Mouse (Mus musculus): ENCODE data around the gene B4galt1. TPM values are rescaled to one million over a fixed set of nuclear protein-coding genes. Genes with fewer than 3 reads are reported as not detected.
A peak's percentile ranks its signal among the peaks of the same experiment; 100 is the strongest.

B4galt1 gene
- polyA plus RNA-seq (2014; fragmentation: Nextera tagmentation; extraction: Ambion mirVana), result 4.3 and 7.6 TPM in 2 replicates

- H3K4me3 ChIP-seq (replicated peaks; ENCODE audit: low read depth, low read length), result peak within 1 kb of the TSS; percentile 69
- peak within 1 kb of the TSS; percentile 88 for H3K4me2 ChIP-seq (ENCODE audit: low read length)
- under 1% methylated on average over 82 of the region's 83 CpGs for WGBS
- H3K36me3 ChIP-seq (ENCODE audit: control insufficient read depth, insufficient read depth, low read length), result no peaks in the 10 kb centered on the region
- DNase-seq (peak; percentile 99), ATAC-seq (ENCODE audit: low FRiP score, low TSS enrichment) (peak; percentile 94)
- no peaks in the 10 kb centered on the region for H3K27me3 ChIP-seq (ENCODE audit: control insufficient read depth, insufficient read depth, low read length)
- H3K9ac ChIP-seq (replicated peaks; ENCODE audit: low read length), result peak within 1 kb of the TSS; percentile 88
- peaks cover 23% of the 10 kb centered on the region for H3K4me1 ChIP-seq (ENCODE audit: control insufficient read depth, insufficient read depth, low read length)
- no peaks in the 10 kb centered on the region for H3K9me3 ChIP-seq (ENCODE audit: control insufficient read depth, low read length)
- H3K27ac ChIP-seq (replicated peaks; ENCODE audit: low read depth, low read length), result peak within 1 kb of the TSS; percentile 86
These were observed at the start of gene B4galt1 for GRCm38 (mm10) chr4:40853565-40854386. Gene B4galt1 (minus strand): TSS chr4:40854005.

- 87% methylated on average over 4 of the region's 4 CpGs for WGBS
- Histone ChIP-seq H3K4me1 (ENCODE audit: control insufficient read depth, insufficient read depth, low read length) (no peaks in the 10 kb centered on the region), H3K9ac (replicated peaks; ENCODE audit: low read length) (no peak overlapping the region), H3K4me2 (ENCODE audit: low read length) (no peak overlapping the region), H3K4me3 (replicated peaks; ENCODE audit: low read depth, low read length) (no peak overlapping the region), H3K27ac (replicated peaks; ENCODE audit: low read depth, low read length) (no peak overlapping the region), H3K9me3 (ENCODE audit: control insufficient read depth, low read length) (no peaks in the 10 kb centered on the region), H3K36me3 (ENCODE audit: control insufficient read depth, insufficient read depth, low read length) (no peaks in the 10 kb centered on the region), H3K27me3 (ENCODE audit: control insufficient read depth, insufficient read depth, low read length) (no peaks in the 10 kb centered on the region)
- DNase-seq (no peak), ATAC-seq (ENCODE audit: low FRiP score, low TSS enrichment) (no peak)
These were observed 46.8 kb upstream of the B4galt1 start for GRCm38 (mm10) chr4:40900612-40901011.

GRCm38 (mm10) chr4:40900071-40900470, 46.3 kb upstream of the B4galt1 start:
- no peak for ATAC-seq (ENCODE audit: low FRiP score, low TSS enrichment)
- 95% methylated on average over 3 of the region's 3 CpGs for WGBS

GRCm38 (mm10) chr4:40899264-40899663, 45.5 kb upstream of the B4galt1 start:
- Histone ChIP-seq H3K4me1 (ENCODE audit: control insufficient read depth, insufficient read depth, low read length) (no peaks in the 10 kb centered on the region), H3K27ac (replicated peaks; ENCODE audit: low read depth, low read length) (no peak overlapping the region), H3K4me3 (replicated peaks; ENCODE audit: low read depth, low read length) (no peak overlapping the region), H3K36me3 (ENCODE audit: control insufficient read depth, insufficient read depth, low read length) (no peaks in the 10 kb centered on the region), H3K9me3 (ENCODE audit: control insufficient read depth, low read length) (no peaks in the 10 kb centered on the region), H3K27me3 (ENCODE audit: control insufficient read depth, insufficient read depth, low read length) (no peaks in the 10 kb centered on the region), H3K9ac (replicated peaks; ENCODE audit: low read length) (no peak overlapping the region), H3K4me2 (ENCODE audit: low read length) (no peak overlapping the region)
- WGBS, result 60% methylated on average over 2 of the region's 2 CpGs
- ATAC-seq (ENCODE audit: low FRiP score, low TSS enrichment) (no peak), DNase-seq (no peak)

More at GRCm38 (mm10) chr4:40900071-40900470, 46.3 kb upstream of the B4galt1 start:
- Histone ChIP-seq H3K36me3 (ENCODE audit: control insufficient read depth, insufficient read depth, low read length) (no peaks in the 10 kb centered on the region), H3K27ac (replicated peaks; ENCODE audit: low read depth, low read length) (no peak overlapping the region), H3K4me1 (ENCODE audit: control insufficient read depth, insufficient read depth, low read length) (no peaks in the 10 kb centered on the region), H3K9ac (replicated peaks; ENCODE audit: low read length) (no peak overlapping the region), H3K9me3 (ENCODE audit: control insufficient read depth, low read length) (no peaks in the 10 kb centered on the region), H3K27me3 (ENCODE audit: control insufficient read depth, insufficient read depth, low read length) (no peaks in the 10 kb centered on the region), H3K4me3 (replicated peaks; ENCODE audit: low read depth, low read length) (no peak overlapping the region), H3K4me2 (ENCODE audit: low read length) (no peak overlapping the region)
- no peak for DNase-seq

- no peak for ATAC-seq (ENCODE audit: low FRiP score, low TSS enrichment)
- H3K4me2 ChIP-seq (ENCODE audit: low read length), result no peak overlapping the region
- no peaks in the 10 kb centered on the region for H3K36me3 ChIP-seq (ENCODE audit: control insufficient read depth, insufficient read depth, low read length)
- 83% methylated on average over 6 of the region's 6 CpGs for WGBS
- DNase-seq, result no peak
- no peaks in the 10 kb centered on the region for H3K4me1 ChIP-seq (ENCODE audit: control insufficient read depth, insufficient read depth, low read length)
- H3K27ac ChIP-seq (replicated peaks; ENCODE audit: low read depth, low read length), result no peak overlapping the region
- no peaks in the 10 kb centered on the region for H3K27me3 ChIP-seq (ENCODE audit: control insufficient read depth, insufficient read depth, low read length)
- H3K9ac ChIP-seq (replicated peaks; ENCODE audit: low read length), result no peak overlapping the region
- no peak overlapping the region for H3K4me3 ChIP-seq (replicated peaks; ENCODE audit: low read depth, low read length)
- no peaks in the 10 kb centered on the region for H3K9me3 ChIP-seq (ENCODE audit: control insufficient read depth, low read length)
These were observed 44.8 kb upstream of the B4galt1 start for GRCm38 (mm10) chr4:40898476-40899044.

GRCm38 (mm10) chr4:40895646-40896045, 41.8 kb upstream of the B4galt1 start:
- no peak overlapping the region for H3K9ac ChIP-seq (replicated peaks; ENCODE audit: low read length)
- H3K27ac ChIP-seq (replicated peaks; ENCODE audit: low read depth, low read length), result no peak overlapping the region
- H3K9me3 ChIP-seq (ENCODE audit: control insufficient read depth, low read length), result no peaks in the 10 kb centered on the region
- no peaks in the 10 kb centered on the region for H3K27me3 ChIP-seq (ENCODE audit: control insufficient read depth, insufficient read depth, low read length)
- ATAC-seq (ENCODE audit: low FRiP score, low TSS enrichment) (no peak), DNase-seq (no peak)
- H3K36me3 ChIP-seq (ENCODE audit: control insufficient read depth, insufficient read depth, low read length), result no peaks in the 10 kb centered on the region
- no peak overlapping the region for H3K4me3 ChIP-seq (replicated peaks; ENCODE audit: low read depth, low read length)
- WGBS, result 95% methylated on average over 2 of the region's 2 CpGs
- H3K4me2 ChIP-seq (ENCODE audit: low read length), result no peak overlapping the region
- no peaks in the 10 kb centered on the region for H3K4me1 ChIP-seq (ENCODE audit: control insufficient read depth, insufficient read depth, low read length)

GRCm38 (mm10) chr4:40895118-40895517, 41.3 kb upstream of the B4galt1 start:
- H3K4me1 ChIP-seq (ENCODE audit: control insufficient read depth, insufficient read depth, low read length), result no peaks in the 10 kb centered on the region
- H3K27me3 ChIP-seq (ENCODE audit: control insufficient read depth, insufficient read depth, low read length), result no peaks in the 10 kb centered on the region
- no peaks in the 10 kb centered on the region for H3K36me3 ChIP-seq (ENCODE audit: control insufficient read depth, insufficient read depth, low read length)
- DNase-seq (no peak), ATAC-seq (ENCODE audit: low FRiP score, low TSS enrichment) (no peak)
- H3K4me3 ChIP-seq (replicated peaks; ENCODE audit: low read depth, low read length), result no peak overlapping the region
- no peak overlapping the region for H3K27ac ChIP-seq (replicated peaks; ENCODE audit: low read depth, low read length)
- 97% methylated on average over 3 of the region's 3 CpGs for WGBS
- no peaks in the 10 kb centered on the region for H3K9me3 ChIP-seq (ENCODE audit: control insufficient read depth, low read length)
- no peak overlapping the region for H3K4me2 ChIP-seq (ENCODE audit: low read length)
- no peak overlapping the region for H3K9ac ChIP-seq (replicated peaks; ENCODE audit: low read length)

GRCm38 (mm10) chr4:40891206-40891605, 37.4 kb upstream of the B4galt1 start:
- Histone ChIP-seq H3K36me3 (ENCODE audit: control insufficient read depth, insufficient read depth, low read length) (no peaks in the 10 kb centered on the region), H3K27ac (replicated peaks; ENCODE audit: low read depth, low read length) (no peak overlapping the region), H3K9ac (replicated peaks; ENCODE audit: low read length) (no peak overlapping the region), H3K9me3 (ENCODE audit: control insufficient read depth, low read length) (no peaks in the 10 kb centered on the region), H3K4me3 (replicated peaks; ENCODE audit: low read depth, low read length) (no peak overlapping the region), H3K4me2 (ENCODE audit: low read length) (no peak overlapping the region), H3K4me1 (ENCODE audit: control insufficient read depth, insufficient read depth, low read length) (no peaks in the 10 kb centered on the region), H3K27me3 (ENCODE audit: control insufficient read depth, insufficient read depth, low read length) (no peaks in the 10 kb centered on the region)
- no peak for DNase-seq
- no peak for ATAC-seq (ENCODE audit: low FRiP score, low TSS enrichment)
- 77% methylated on average over 5 of the region's 5 CpGs for WGBS

- Histone ChIP-seq H3K4me3 (replicated peaks; ENCODE audit: low read depth, low read length) (no peak overlapping the region), H3K9ac (replicated peaks; ENCODE audit: low read length) (no peak overlapping the region), H3K27ac (replicated peaks; ENCODE audit: low read depth, low read length) (no peak overlapping the region), H3K4me2 (ENCODE audit: low read length) (no peak overlapping the region), H3K4me1 (ENCODE audit: control insufficient read depth, insufficient read depth, low read length) (no peaks in the 10 kb centered on the region), H3K9me3 (ENCODE audit: control insufficient read depth, low read length) (no peaks in the 10 kb centered on the region), H3K27me3 (ENCODE audit: control insufficient read depth, insufficient read depth, low read length) (no peaks in the 10 kb centered on the region), H3K36me3 (ENCODE audit: control insufficient read depth, insufficient read depth, low read length) (no peaks in the 10 kb centered on the region)
- ATAC-seq (ENCODE audit: low FRiP score, low TSS enrichment) (no peak), DNase-seq (no peak)
- 92% methylated on average over 4 of the region's 4 CpGs for WGBS
These were observed 36.2 kb upstream of the B4galt1 start for GRCm38 (mm10) chr4:40889983-40890382.
